Mouse (Mus musculus): Measurements from ENCODE around the gene Mag.
"Not testable (repeated sequence)": the region's sequence is repeated elsewhere in the genome, so short reads cannot be mapped to it uniquely, and the experiment has no call there.

Mag gene

DNA sequence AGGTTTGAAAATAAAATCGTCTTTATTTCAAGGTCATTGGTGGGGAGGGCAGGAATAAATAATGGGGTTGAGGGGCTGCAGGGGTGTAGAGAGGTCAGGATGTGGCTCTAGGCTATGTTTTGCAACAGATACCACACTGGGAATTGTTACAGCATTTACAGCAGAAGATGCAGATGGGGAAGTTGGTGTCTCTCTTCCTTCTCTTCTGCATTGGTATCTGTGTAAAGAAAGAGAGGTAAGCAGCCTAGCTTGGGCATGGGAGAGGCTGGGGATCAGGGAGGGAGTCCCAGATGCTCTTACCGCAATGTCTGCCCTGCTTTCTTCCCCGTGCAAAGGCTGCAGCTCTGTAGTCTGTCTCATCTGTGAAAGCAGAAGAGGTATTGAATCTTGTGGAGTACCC lies 27.7 kb upstream of the Mag start:
- DNase-seq (ENCODE audit: low read depth, low spot score): not testable (repeated sequence)

DNA sequence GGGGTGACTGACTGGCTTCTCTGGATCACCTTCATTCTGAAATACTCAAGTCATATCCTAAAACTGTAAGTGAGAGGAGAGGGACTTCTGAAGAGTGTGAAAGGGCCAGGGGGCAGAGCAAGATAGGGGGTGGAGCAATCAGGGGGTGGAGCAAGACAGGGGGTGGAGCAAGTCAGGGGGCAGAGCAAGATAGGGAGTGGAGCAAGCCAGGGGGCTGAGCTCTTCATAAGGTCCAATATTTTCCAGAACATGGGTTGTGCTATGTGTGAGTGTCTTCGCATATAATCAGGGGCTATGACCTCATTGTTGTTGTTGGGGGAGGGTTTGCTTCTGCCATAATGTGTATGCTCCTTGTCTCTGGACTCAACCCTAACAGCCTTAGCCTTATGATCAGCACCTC lies 25.4 kb upstream of the Mag start:
- not testable (repeated sequence) for DNase-seq (ENCODE audit: low read depth, low spot score)

DNA sequence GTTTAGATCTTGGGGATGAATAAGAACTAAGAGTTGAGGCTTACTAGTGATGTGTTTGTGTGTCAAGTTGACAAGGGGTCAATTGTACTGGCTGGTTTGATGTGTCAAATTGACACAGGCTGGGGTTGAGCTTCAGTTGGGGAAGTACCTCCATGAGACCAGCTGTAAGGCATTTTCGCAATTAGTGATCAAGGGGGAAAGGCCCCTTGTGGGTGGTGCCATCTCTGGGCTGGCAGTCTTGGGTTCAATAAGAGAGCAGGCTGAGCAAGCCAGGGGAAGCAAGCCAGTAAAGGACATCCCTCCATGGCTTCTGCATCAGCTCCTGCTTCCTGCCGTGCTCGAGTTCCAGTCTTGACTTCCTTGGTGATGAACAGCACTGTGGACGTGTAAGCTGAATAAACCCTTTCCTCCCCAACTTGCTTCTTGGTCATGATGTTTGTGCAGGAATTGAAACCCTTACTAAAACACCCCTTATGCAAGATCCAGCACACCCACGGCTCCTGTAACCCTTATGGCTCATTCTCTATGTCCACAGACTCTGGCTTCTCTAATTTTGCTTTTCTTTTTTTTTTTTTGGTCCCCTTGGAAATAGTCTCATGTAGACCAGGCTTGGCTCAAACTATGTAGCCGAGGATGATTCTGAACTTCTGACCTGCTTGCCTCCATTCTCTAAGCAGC lies 20.9 kb upstream of the Mag start:
- not testable (repeated sequence) for DNase-seq (ENCODE audit: low read depth, low spot score)

DNA sequence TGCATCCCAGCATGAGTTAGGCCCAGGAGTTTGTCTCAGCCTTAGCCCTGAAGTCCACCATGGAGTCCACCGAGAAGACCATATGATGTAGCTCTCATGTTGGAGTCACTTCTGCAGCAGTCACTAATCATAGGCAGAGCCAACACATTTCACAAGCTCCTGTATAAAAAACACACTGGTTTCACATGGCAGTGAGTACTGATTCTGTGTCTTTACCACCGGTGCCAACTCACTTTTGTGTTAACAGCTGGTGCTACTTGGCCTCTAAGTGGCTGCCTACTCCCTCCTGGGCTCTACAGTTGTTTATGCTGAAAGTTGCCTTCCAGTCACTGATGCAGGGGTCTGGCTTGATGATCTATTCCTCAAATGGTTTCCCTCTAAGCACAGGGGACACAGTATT lies 9.9 kb upstream of the Mag start, which contains the start of gene Hamp2:
Gene Hamp2 (minus strand): TSS at position 101 of the 400 bp plus-strand sequence.
- DNase-seq (ENCODE audit: low read depth, low spot score): not testable (repeated sequence)

DNA sequence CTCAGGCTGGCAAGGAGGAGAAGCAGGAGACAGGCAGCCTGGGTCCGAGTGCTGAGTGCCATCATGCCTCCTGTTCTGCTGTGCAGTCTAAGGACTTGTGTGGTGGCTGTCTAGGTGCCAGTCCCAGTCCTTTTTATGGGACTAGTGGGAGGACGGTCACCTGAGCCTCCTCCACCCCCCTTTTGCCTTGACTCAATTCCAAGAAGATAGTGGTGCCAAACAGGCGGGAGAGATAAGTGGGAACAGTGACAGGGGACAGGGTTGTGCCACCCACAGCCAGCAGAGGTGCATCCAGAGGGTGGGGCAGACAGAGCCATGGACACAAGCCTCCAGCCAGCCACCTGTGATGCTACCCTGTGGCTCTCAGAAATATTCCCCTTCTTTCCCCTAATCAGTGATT lies 9.4 kb upstream of the Mag start:
- no peak for DNase-seq (ENCODE audit: low read depth, low spot score)

DNA sequence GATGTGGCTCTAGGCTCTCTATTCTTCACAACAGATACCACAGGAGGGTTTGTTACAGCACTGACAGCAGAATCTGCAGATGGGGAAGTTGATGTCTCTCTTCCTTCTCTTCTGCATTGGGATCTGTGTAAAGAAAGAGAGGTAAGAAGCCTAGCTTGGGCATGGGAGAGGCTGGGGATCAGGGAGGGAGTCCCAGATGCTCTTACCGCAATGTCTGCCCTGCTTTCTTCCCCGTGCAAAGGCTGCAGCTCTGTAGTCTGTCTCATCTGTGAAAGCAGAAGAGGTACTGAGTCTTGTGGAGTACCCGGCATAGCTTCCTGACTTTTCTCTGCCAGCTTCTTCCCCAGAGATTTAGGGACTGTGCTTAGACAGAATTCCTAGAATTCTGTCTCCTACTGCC lies 7.8 kb upstream of the Mag start:
- DNase-seq (ENCODE audit: low read depth, low spot score): not testable (repeated sequence)

DNA sequence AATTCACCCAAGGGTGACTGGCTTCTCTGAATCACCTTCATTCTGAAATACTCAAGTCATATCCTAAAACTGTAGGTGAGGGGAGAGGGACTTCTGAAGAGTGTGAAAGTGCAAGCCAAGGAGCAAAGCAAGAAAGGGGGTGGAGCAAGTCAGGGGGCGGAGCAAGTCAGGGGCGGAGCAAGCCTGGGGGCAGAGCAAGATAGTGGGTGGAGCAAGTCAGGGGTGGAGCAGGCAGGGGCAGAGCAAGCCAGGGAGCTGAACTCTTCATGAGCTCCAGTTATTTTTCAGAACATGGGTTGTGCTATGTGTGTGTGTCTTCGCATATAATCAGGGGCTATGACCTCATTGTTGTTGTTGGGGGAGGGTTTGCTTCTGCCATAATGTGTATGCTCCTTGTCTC lies 5.5 kb upstream of the Mag start:
- peak; percentile 74 for DNase-seq (ENCODE audit: low read depth, low spot score)

DNA sequence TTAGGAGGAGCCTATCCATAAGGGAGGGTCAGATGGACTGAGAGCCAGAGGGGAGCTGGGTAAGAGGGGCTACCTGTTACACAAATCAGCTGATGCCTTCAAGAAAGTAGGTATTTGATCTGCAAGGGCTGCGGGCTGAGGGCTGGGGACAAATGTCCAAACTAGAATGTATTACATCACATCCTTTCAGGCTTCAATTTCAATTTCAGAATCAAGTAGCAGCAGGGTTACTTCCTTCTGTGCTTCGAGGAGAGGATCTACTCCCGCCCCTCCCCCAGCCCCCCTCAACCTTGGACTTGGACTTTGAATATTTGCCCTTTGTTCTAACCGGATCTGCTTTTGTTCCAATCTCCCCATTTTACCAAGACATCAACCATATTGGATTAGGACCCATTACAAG lies 2.5 kb upstream of the Mag start:
- DNase-seq (ENCODE audit: low read depth, low spot score): no peak

DNA sequence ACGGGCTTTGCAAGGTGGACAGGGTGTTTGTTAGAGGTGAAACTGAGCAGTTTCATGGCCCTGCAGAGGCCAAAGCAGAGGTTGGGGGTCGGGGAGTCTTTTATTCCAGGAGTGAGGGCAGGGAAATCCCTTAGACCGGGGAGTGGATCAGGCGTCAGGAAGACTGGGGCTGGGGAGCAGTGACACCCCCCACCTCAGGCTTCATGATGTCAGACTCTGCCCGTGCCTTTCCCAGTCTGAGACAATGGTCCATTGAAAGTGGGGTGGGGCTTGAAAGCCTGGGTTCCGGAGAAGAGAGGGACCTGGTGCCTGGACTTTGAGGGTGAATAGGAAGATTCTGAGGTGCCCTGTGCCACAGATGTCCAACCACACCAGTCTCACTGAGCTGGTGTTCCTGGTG lies 2.0 kb upstream of the Mag start:
- DNase-seq (ENCODE audit: low read depth, low spot score): no peak

DNA sequence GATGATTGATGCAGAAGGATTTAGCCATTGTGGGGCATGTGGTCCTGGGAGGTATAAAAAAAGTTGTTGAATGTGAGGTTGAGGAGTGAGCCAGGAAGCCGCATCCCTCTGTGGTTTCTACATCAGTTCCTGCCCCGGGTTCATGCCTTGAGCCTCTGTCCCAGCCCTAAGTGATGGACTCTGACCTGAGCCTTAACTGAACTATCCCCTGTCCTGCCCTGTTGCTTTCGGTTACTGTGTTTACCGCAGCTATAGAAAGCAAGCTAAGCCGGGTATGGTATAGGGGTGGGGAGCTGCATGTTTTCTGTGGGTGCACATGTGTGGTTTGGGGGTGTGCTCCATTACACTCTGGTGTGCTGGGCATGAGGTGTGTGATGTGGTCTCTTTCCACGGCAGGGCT lies 4.9 kb downstream of the Mag start:
- DNase-seq (ENCODE audit: low read depth, low spot score): no peak

DNA sequence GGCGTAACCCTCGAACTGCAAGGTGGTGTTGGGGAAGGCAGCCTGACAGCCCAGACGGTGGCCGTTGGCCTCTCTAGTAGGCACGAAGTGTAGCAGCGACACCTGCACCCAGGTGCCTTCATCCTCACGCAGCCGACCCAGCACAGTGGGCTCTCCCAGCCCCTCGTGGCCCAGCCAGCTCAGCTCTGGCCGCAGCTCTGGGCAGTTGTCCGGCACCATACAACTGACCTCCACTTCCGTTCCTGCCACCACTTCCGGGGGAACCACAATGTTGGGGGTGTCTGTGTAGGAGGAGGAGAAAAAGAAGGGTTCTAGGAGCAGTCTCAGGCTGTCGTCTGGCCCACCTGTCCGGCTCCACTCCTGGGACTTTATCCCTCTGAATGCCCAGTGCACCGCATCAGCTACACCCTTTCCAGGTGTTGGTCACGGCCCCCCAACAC lies 5.7 kb downstream of the Mag start:
- DNase-seq (ENCODE audit: low read depth, low spot score): no peak

DNA sequence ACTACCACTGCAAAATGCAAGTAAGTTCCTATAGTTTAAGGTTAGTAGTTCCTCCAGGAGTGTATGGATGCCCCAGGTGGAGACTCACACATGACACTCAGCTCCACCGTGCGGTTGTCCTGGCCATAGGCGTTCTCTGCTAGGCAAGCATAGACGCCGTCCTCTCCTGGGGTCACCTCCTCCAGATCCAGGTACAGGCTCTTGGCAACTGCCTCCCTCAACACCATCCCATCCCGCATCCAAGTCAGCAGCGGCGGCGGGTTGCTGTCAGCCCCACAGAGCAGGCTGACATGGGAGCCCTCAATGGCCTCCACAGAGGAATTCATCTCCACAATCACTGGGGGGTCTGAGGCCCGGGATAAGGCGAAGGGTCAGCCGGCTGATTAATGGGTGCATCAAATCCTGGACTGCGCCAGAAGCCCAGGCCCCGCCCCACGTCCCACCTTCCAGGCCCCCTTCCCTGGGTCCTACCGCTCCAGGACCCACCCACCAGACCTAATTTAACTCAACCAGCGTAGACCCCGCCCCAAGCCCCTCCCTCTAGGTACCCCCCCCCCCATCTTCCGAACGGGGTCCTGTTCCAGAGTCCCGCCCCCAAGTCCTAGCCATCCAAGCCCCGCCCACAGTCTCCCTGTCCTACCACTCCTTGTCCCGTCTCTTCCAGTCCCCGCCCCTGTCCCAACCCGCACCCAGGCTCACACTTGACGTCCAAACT lies 6.2 kb downstream of the Mag start:
- DNase-seq (ENCODE audit: low read depth, low spot score): peak; percentile 83

DNA sequence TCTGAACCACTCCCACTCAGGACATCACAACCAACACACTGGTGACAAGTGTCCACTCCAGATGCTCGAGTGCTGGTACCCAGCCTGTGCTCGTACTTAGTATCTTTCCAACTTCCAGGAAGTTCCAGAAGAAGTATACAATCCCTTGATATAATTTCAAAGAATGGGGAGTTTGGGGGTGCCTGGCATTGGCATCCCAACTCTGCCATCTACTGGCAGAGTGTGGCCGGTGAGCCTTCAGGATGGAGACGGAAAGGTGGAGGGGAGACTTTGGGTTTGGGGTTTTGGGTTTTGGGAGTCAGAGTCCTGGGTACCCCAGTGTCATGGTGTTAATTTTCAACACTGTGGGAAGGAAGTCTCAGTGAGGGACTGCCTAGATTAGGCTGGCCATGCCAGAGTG lies 10.6 kb downstream of the Mag start:
- DNase-seq (ENCODE audit: low read depth, low spot score): no peak

DNA sequence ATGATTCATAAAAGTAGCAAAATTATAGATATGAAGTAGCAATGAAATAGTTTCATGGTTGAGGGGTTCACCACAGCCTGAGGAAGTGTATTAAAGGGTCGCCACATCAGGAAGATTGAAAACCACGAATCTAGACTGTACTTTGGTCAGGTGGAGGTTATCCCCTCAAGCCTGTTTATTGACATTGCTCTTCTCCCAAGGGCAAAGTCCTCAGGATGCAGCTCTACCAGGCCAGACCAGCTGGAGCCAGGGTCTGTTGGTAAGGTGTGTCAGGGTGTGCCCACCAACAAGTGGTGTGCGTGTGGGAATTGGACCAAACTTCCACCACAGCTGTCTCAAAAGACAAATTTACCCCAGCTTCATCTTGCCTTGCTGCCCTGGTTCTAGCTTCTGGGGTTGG lies 19.5 kb downstream of the Mag start:
- no peak for DNase-seq (ENCODE audit: low read depth, low spot score)

DNA sequence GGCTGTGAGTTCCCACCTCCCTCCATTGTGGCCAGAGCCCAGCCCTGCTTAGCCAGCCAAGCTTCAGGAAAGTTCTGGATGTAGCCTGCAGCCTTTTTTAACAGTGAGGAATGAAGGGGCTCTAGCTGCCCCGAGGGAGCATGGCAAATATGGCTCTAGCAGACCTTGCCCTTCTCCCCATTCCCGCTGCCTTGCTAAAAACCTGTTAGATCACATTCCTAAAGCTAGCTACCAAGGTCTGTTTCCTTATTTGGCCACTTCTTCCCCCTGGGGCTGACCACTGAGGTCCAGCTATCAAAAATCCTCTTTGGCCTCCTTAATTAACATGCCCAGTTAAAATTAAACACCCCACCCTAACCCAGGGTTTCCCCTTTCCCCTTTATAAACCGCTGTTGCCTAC lies 22.2 kb downstream of the Mag start:
- no peak for DNase-seq (ENCODE audit: low read depth, low spot score)

DNA sequence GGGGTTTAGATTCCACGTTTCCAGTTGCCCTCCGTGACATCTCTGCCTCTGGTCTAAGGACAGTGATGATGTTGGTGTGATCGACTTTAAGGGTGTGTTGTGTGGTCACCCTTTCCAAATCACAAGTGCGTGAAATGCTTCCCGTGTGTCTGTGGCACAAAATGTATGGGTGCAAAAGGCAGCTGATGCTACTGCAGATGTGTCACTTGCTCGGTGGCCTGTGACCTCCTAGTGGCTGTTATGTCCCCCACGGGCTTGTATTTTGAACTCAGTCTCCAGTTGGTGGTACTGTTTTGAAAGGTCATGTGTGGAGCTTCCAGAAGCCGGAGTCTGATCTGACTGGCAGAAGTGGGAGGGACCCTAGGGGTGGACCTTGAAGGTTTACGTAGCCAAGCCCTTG lies 22.9 kb downstream of the Mag start:
- no peak for DNase-seq (ENCODE audit: low read depth, low spot score)

DNA sequence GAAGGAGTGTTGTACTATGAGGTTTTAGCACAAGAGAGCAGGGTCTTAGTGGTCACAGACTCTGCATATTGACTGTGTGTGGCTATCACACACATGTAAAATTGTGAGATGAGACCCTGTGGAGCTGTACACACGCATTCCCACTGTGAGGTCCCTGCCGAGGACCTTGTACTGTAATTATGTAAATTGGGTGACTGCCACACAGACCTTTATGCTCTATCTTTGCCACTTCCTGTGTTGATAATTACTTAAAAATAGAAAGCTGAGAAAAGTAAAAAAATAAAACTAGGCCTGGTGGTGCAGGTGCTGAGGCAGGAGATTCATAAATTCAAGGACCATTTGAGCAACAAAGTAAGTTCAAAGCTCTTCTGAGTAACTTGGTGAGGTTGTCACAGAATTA lies 24.0 kb downstream of the Mag start:
- DNase-seq (ENCODE audit: low read depth, low spot score): no peak

DNA sequence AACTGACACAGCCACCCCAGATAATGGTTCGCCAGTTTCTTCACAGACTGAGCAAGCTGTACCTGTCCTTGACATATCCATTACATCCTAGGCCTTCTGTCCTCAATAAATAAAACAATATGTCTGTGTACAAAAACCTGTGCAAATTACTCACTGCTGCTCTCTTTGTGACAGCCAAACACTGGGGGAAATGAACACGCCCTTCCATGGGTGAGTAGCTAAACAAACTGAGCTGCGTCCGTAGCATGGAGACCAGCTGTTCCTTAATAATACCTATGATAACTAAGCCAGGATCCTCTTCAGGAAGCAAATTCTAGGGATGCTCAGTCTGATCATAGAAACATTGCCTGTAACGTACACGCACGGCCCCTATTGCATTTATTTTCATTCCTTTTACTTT lies 25.9 kb downstream of the Mag start:
- no peak for DNase-seq (ENCODE audit: low read depth, low spot score)

DNA sequence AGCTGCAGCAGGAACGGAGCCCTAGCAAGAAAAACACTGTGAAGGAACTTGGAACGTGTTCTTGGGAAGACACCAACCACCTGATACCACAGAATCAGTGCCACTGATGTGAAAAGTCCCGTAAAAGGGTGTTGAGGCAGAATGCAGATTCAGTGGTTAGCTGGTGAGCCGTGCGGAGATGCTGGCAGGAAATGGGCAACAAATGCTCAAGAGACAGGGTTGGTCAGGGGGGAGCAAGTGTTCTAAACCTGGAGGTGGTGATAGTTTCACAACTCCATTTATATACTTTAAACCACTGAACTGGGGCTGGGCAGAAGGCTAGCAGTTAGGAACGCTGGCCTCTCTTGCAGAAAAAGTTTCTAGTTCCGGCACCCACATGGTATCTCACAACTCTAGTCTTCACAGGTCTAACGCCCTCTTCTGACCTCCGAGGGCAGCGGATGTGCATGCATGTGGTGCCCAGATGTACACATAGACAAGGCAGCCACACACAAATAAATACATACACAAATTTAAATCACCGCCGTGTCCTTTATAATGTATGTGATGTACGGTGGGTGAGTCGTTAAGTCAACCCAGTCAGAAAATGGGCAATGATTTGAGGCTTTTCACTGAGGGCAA lies 27.0 kb downstream of the Mag start:
- no peak for DNase-seq (ENCODE audit: low read depth, low spot score)

DNA sequence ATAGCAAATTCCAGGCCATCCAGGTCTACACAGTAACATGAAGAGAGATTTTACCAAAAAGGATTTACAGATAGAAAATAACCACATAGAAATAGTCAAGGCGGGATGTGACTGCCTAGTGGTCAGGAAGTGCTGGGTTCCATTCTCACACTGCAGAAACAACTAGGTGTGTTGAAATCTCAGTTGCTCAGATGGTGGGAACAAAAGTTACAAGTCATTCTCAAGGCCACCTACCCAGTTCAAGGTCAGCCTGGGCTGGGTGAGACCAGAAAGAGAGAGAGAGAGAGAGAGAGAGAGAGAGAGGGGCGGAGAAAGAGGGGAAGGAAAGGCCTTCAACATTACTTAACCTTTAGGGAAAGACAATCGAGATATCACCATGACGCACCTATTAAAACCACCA lies 27.8 kb downstream of the Mag start:
- DNase-seq (ENCODE audit: low read depth, low spot score): no peak

DNA sequence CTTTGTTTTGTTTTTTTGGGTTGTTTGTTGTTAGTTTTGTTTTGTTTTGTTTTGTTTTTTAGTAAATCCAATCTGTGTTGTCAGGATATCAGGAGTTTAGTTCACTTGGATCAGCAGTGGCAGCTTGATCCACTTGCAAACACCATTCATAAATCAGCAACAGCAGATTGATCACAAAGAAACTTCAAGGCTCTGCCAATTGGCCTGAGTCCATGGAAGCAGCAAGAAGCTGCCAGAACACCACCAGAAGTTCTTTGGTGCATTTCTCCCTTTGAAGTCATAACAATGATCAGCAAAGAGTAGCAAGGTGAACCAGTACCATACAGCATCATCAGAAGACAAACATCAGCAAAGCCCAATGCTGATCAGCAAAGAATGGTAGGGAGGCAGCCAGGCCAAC lies 30.6 kb downstream of the Mag start:
- DNase-seq (ENCODE audit: low read depth, low spot score): no peak

DNA sequence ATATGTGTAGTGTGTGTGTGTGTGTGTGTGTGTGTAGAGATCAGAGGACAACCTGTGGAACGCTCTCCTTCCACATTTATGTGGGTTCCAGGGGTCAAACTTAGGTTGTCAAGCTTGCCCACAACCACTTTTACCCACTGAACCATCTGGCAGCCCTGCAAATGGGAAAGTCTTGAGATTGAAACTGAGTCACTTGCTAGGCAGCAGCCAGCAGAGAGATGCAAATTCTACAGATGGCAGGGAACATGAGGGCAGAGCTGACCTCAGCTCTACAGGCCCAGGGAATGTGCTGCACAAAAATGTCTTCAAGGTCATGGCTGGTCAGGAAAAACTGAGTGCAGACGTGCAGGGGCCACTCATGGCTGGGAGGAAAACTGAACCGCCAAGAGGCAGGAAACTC lies 33.3 kb downstream of the Mag start:
- DNase-seq (ENCODE audit: low read depth, low spot score): no peak

DNA sequence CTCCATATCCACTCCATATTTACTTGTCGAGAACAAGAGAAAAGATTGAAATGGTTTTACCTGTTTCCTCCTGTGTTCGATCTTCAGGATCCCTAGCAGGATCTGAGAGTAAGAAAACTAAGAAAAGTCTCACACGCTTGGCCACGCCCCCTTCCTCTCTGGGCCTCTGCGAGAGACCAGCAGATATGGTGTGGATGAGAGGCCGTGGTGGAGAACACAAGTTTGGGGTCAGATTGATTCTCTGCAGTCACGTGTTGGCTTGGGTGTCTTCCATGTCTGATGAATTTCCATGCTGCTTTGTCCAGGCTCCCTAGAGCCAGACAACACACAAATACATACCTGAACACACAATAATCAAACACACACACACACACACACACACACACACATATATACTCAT lies 34.5 kb downstream of the Mag start, which contains the start of gene Cd22:
Gene Cd22 (minus strand): TSS at position 167 of the 400 bp plus-strand sequence.
- no peak for DNase-seq (ENCODE audit: low read depth, low spot score)
